Mouse (Mus musculus) urinary bladder, postnatal 25 days (tissue): Measurements from ENCODE around the gene Abcc1.
A peak's percentile ranks its signal among the peaks of the same experiment; 100 is the strongest.

Source experiments
- DNase-seq: peaks from one replicate; pipeline ENCODE4 v3.0.0; 2022; ENCODE audit warnings: low spot score

The Abcc1 gene

GRCm38 (mm10) chr16:14361362-14362098, at the start of gene Abcc1:
Abcc1 (plus strand) TSS chr16:14361558.
- DNase-seq: peak; percentile 73

GRCm38 (mm10) chr16:14312914-14313313, 48.4 kb upstream of the Abcc1 start:
- no peak for DNase-seq

- DNase-seq: peak; percentile 90
These were observed 44.2 kb upstream of the Abcc1 start, which contains the start of gene Fopnl for GRCm38 (mm10) chr16:14316884-14317876. Fopnl (minus strand) TSS chr16:14317405.

GRCm38 (mm10) chr16:14319681-14320080, 41.7 kb upstream of the Abcc1 start:
- peak; percentile 13 for DNase-seq

GRCm38 (mm10) chr16:14320494-14320893, 40.9 kb upstream of the Abcc1 start:
- no peak for DNase-seq

GRCm38 (mm10) chr16:14328156-14328555, 33.2 kb upstream of the Abcc1 start:
- DNase-seq: no peak

GRCm38 (mm10) chr16:14344967-14345366, 16.4 kb upstream of the Abcc1 start:
- DNase-seq: no peak

- DNase-seq: no peak
These were observed 9.8 kb upstream of the Abcc1 start for GRCm38 (mm10) chr16:14351571-14351970.

- DNase-seq: no peak
These were observed 9.1 kb upstream of the Abcc1 start for GRCm38 (mm10) chr16:14352234-14352633.

GRCm38 (mm10) chr16:14352663-14353062, 8.7 kb upstream of the Abcc1 start:
- DNase-seq: no peak

- no peak for DNase-seq
These were observed 3.5 kb upstream of the Abcc1 start for GRCm38 (mm10) chr16:14357859-14358258.

- DNase-seq: no peak
These were observed 2.8 kb upstream of the Abcc1 start for GRCm38 (mm10) chr16:14358531-14358930.

GRCm38 (mm10) chr16:14360931-14361330, 427 bp upstream of the Abcc1 start:
- no peak for DNase-seq

GRCm38 (mm10) chr16:14362099-14362820, 902 bp downstream of the Abcc1 start:
- DNase-seq: no peak

GRCm38 (mm10) chr16:14363496-14363895, 2.1 kb downstream of the Abcc1 start:
- no peak for DNase-seq

GRCm38 (mm10) chr16:14364066-14364465, 2.7 kb downstream of the Abcc1 start:
- DNase-seq: no peak

- no peak for DNase-seq
These were observed 4.1 kb downstream of the Abcc1 start for GRCm38 (mm10) chr16:14365457-14365856.

GRCm38 (mm10) chr16:14366017-14366416, 4.7 kb downstream of the Abcc1 start:
- no peak for DNase-seq

GRCm38 (mm10) chr16:14371367-14371766, 10.0 kb downstream of the Abcc1 start:
- no peak for DNase-seq

- DNase-seq: no peak
These were observed 11.0 kb downstream of the Abcc1 start for GRCm38 (mm10) chr16:14372382-14372781.

GRCm38 (mm10) chr16:14372817-14373301, 11.5 kb downstream of the Abcc1 start:
- peak; percentile 19 for DNase-seq

GRCm38 (mm10) chr16:14375942-14376341, 14.6 kb downstream of the Abcc1 start:
- no peak for DNase-seq
